Mouse (Mus musculus) kidney, postnatal 14 days (tissue): Measurements from ENCODE around the gene Bloc1s1.
A peak's percentile ranks its signal among the peaks of the same experiment; 100 is the strongest.

Source experiments
- DNase-seq: peaks from one replicate; pipeline ENCODE4 v3.0.0; 2022; ENCODE audit warnings: mixed read lengths

Bloc1s1 gene

GRCm38 (mm10) chr10:128929638-128930378, 6.0 kb upstream of the Bloc1s1 start:
- no peak for DNase-seq

GRCm38 (mm10) chr10:128928356-128928755, 4.5 kb upstream of the Bloc1s1 start:
- no peak for DNase-seq

GRCm38 (mm10) chr10:128923013-128923691, 683 bp downstream of the Bloc1s1 start:
- peak; percentile 96 for DNase-seq

GRCm38 (mm10) chr10:128922822-128923012, 1.1 kb downstream of the Bloc1s1 start, which contains the start of gene Rdh5:
Gene Rdh5 (minus strand): TSS chr10:128922888.
- DNase-seq, result no peak

GRCm38 (mm10) chr10:128921883-128922821, 1.7 kb downstream of the Bloc1s1 start:
- DNase-seq, result no peak

GRCm38 (mm10) chr10:128921251-128921650, 2.6 kb downstream of the Bloc1s1 start:
- DNase-seq, result no peak

- DNase-seq, result peak; percentile 67
Observed at GRCm38 (mm10) chr10:128920736-128921161, 3.1 kb downstream of the Bloc1s1 start.

- no peak for DNase-seq
Observed at GRCm38 (mm10) chr10:128919966-128920365, 3.9 kb downstream of the Bloc1s1 start.

- DNase-seq, result peak; percentile 85
Observed at GRCm38 (mm10) chr10:128919203-128919631, 4.6 kb downstream of the Bloc1s1 start.

GRCm38 (mm10) chr10:128918246-128918645, 5.6 kb downstream of the Bloc1s1 start:
- DNase-seq, result peak; percentile 53

- no peak for DNase-seq
Observed at GRCm38 (mm10) chr10:128917400-128917799, 6.4 kb downstream of the Bloc1s1 start.

- no peak for DNase-seq
Observed at GRCm38 (mm10) chr10:128916665-128917064, 7.2 kb downstream of the Bloc1s1 start.

GRCm38 (mm10) chr10:128915550-128915949, 8.3 kb downstream of the Bloc1s1 start:
- DNase-seq, result no peak

- DNase-seq, result no peak
Observed at GRCm38 (mm10) chr10:128913696-128914095, 10.1 kb downstream of the Bloc1s1 start.

- peak; percentile 93 for DNase-seq
Observed at GRCm38 (mm10) chr10:128913219-128913618, 10.6 kb downstream of the Bloc1s1 start.

GRCm38 (mm10) chr10:128912791-128913190, 11.0 kb downstream of the Bloc1s1 start:
- no peak for DNase-seq

GRCm38 (mm10) chr10:128912268-128912667, 11.6 kb downstream of the Bloc1s1 start:
- DNase-seq, result no peak

GRCm38 (mm10) chr10:128911430-128911829, 12.4 kb downstream of the Bloc1s1 start:
- DNase-seq, result no peak

- DNase-seq, result peak; percentile 70
Observed at GRCm38 (mm10) chr10:128910066-128910841, 13.6 kb downstream of the Bloc1s1 start.

GRCm38 (mm10) chr10:128909567-128910028, 14.2 kb downstream of the Bloc1s1 start:
- peak; percentile 94 for DNase-seq

GRCm38 (mm10) chr10:128908778-128909448, 14.9 kb downstream of the Bloc1s1 start:
- peak; percentile 72 for DNase-seq

- peak; percentile 56 for DNase-seq
Observed at GRCm38 (mm10) chr10:128904812-128905211, 19.0 kb downstream of the Bloc1s1 start.
